Mouse (Mus musculus) megakaryocyte-erythroid progenitor cell, adult 5-6 weeks (primary cell): ENCODE data around the gene Traf4. TPM values are rescaled to one million over a fixed set of nuclear protein-coding genes. Genes with fewer than 3 reads are reported as not detected.
"Not testable (repeated sequence)": the region's sequence is repeated elsewhere in the genome, so short reads cannot be mapped to it uniquely, and the experiment has no call there.

Experiments used
- ATAC-seq: replicated peaks from 2 replicates; pipeline ENCODE4 v1.8.0; 2016; ENCODE audit warnings: mild to moderate bottlenecking, inconsistent platforms; ENCODE audit not compliant: severe bottlenecking, poor library complexity, low FRiP score, low TSS enrichment
- total RNA-seq, 2 experiments: library from RNA; stranded (forward) in 1 of 2; stranded (reverse) in 1 of 2; fragments of 200-1000, 215-1000 nt in 1 of 2; fragments of >200 nt in 1 of 2; fragmentation: Nextera tagmentation in 1 of 2; gene quantifications; 2 replicates each; pipeline ENCODE4 v1.2.3; 2014 to 2017

Traf4 gene
- total RNA-seq, 2 experiments from 2014 or later: 18.0 to 39.1 TPM

- ATAC-seq: no peak
Measured at GRCm38 (mm10) chr11:78152299-78153231, 12.8 kb downstream of the Traf4 start.

GRCm38 (mm10) chr11:78151161-78151560 is 14.2 kb downstream of the Traf4 start:
- ATAC-seq: peak; percentile 55; the same call in 1 of the 2 replicates

GRCm38 (mm10) chr11:78146707-78147543 is 18.5 kb downstream of the Traf4 start:
- ATAC-seq: no peak

GRCm38 (mm10) chr11:78146168-78146567 is 19.2 kb downstream of the Traf4 start:
- ATAC-seq: no peak

- ATAC-seq: no peak
Measured at GRCm38 (mm10) chr11:78143520-78143919, 21.9 kb downstream of the Traf4 start.

- no peak for ATAC-seq
Measured at GRCm38 (mm10) chr11:78140665-78141064, 24.7 kb downstream of the Traf4 start.

- no peak for ATAC-seq
Measured at GRCm38 (mm10) chr11:78138023-78138422, 27.4 kb downstream of the Traf4 start.

- no peak for ATAC-seq
Measured at GRCm38 (mm10) chr11:78137584-78137983, 27.8 kb downstream of the Traf4 start.

GRCm38 (mm10) chr11:78136132-78136531 is 29.3 kb downstream of the Traf4 start:
- peak; percentile 63 for ATAC-seq

GRCm38 (mm10) chr11:78135314-78135713 is 30.1 kb downstream of the Traf4 start:
- ATAC-seq: not testable (repeated sequence)

GRCm38 (mm10) chr11:78134344-78134743 is 31.0 kb downstream of the Traf4 start:
- no peak for ATAC-seq

GRCm38 (mm10) chr11:78133915-78134314 is 31.5 kb downstream of the Traf4 start:
- ATAC-seq: 0 out of 2 replicates have a peak, but pooled peaks have one; percentile 36

GRCm38 (mm10) chr11:78129458-78129857 is 35.9 kb downstream of the Traf4 start:
- no peak for ATAC-seq

- no peak for ATAC-seq
Measured at GRCm38 (mm10) chr11:78126739-78127138, 38.6 kb downstream of the Traf4 start.

GRCm38 (mm10) chr11:78125691-78126090 is 39.7 kb downstream of the Traf4 start:
- peak; percentile 20; the same call in 1 of the 2 replicates for ATAC-seq

GRCm38 (mm10) chr11:78123782-78124181 is 41.6 kb downstream of the Traf4 start:
- peak; percentile 40; the same call in 1 of the 2 replicates for ATAC-seq

- ATAC-seq: no peak
Measured at GRCm38 (mm10) chr11:78122815-78123214, 42.6 kb downstream of the Traf4 start.

GRCm38 (mm10) chr11:78121176-78121575 is 44.2 kb downstream of the Traf4 start:
- no peak for ATAC-seq

GRCm38 (mm10) chr11:78119898-78120297 is 45.5 kb downstream of the Traf4 start:
- ATAC-seq: no peak

- ATAC-seq: no peak
Measured at GRCm38 (mm10) chr11:78118467-78118866, 46.9 kb downstream of the Traf4 start.
